ENCODE assay signal across 8 mouse cellular contexts in genomic region chr1:44102259-44102717, GRCm38 (mm10). TPM values are rescaled to one million over a fixed set of nuclear protein-coding genes. Genes with fewer than 3 reads are reported as not detected.
DNase-seq lines count a peak whose midpoint lies in the region; ATAC-seq lines count a peak whose summit lies in the region.

Gene Tex30 (minus strand): TSS chr1:44102441.

- DNase-seq in adrenal gland, adult (ENCODE audit: inconsistent age in 2 of 2, low spot score in 1 of 2), result peak; percentile 96 to 97
- DNase-seq in embryo, embryonic 10.5 days (ENCODE audit: low spot score), result peak; percentile 98
- peak; percentile 94 for DNase-seq in gastrocnemius, postnatal 14 days
- DNase-seq in left cerebral cortex, postnatal 10 days (ENCODE audit: extremely low spot score in 1 of 2, low spot score in 2 of 2), result peak; percentile 92 to 97
- peak; percentile 95 for DNase-seq in right cerebral cortex, postnatal 25 days
- peak; percentile 91 for DNase-seq in urinary bladder, postnatal 4 days (ENCODE audit: low spot score in 2 of 2)

- intact Hi-C loops in gastrocnemius, postnatal 14 days (cut with DNase I; ENCODE audit: low total_unique reads), result no loop called here
- intact Hi-C loops in left cerebral cortex, postnatal 10 days (cut with DNase I), result no loop called here

- ATAC-seq in inflammation-experienced regulatory T-cells, adult 6 months, result peak; percentile 91
- peak; percentile 94 for ATAC-seq in megakaryocyte-erythroid progenitor cell, adult 5-6 weeks (replicated peaks; ENCODE audit: low FRiP score, low TSS enrichment, poor library complexity, severe bottlenecking)

RNA-seq across cellular contexts. Expression of gene Tex30, which starts in this region (rescaled TPM):
- 1 to 10 TPM; 4.5 to 6.2 TPM for total RNA-seq in gastrocnemius, postnatal 14 days (2021)
- 10 to 100 TPM; 36.4 to 83.3 (median 44.5) TPM for polyA plus RNA-seq in inflammation-experienced regulatory T-cells, adult 6 months (2017; shearing (Covaris generic))
- 1 to 10 TPM; 7.8 to 9.1 TPM for total RNA-seq in left cerebral cortex, postnatal 10 days (2021)
- total RNA-seq in megakaryocyte-erythroid progenitor cell, adult 5-6 weeks (2014; fragmentation: Nextera tagmentation), result 76.5 and 92.0 TPM in 2 replicates
- 115 and 118 TPM in 2 replicates for total RNA-seq in megakaryocyte-erythroid progenitor cell, adult 5-6 weeks (2017)

Comparison
In these comparisons a context has a peak if more than half of its experiments do, and no peak if none do; other contexts are left out.
1. Peak in every context shown above with its lines: DNase-seq and ATAC-seq.
2. RNA of gene Tex30 (total RNA-seq): 76.5 to 118 TPM in megakaryocyte-erythroid progenitor cell, adult 5-6 weeks; 7.8 to 9.1 TPM in left cerebral cortex, postnatal 10 days and 4.5 to 6.2 TPM in gastrocnemius, postnatal 14 days; every median in the first group is over 4 times any median in the second.